Mouse (Mus musculus) Patski (cell line): ENCODE measurements at regions not wholly inside any gene's neighbourhood (a gene's known extent, or its start where the extent isn't known, plus 50 kb on each side); places are given as distances from the start of the nearest gene placed in this dataset.
A peak's percentile ranks its signal among the peaks of the same experiment; 100 is the strongest.

ENCODE experiments used
- ATAC-seq: fragments of 100-300 bp; one replicate; pipeline ENCODE4 v1.8.0; 2021
- CTCF ChIA-PET: fragments of 350-600 bp; sonication (Branson Sonifier 250); formaldehyde crosslinking; loops from one replicate; lab custom pipeline; 2022; ENCODE audit warnings: inconsistent platforms; lab: Charles Lee
- POLR2A ChIA-PET: fragments of 350-600 bp; sonication (Branson Sonifier 250); formaldehyde crosslinking; loops from one replicate; lab custom pipeline; 2022; ENCODE audit warnings: antibody characterized with exemption, inconsistent platforms; lab: Charles Lee
- DNase-seq: peaks from one replicate; pipeline ENCODE4 v3.0.0-alpha.2; 2011; ENCODE audit warnings: low read depth, low spot score
- H3K27me3 ChIP-seq: fragments of 371-371 bp; one replicate; pipeline ENCODE4 v1.5.1; 2021
- CTCF ChIP-seq: fragments of 100-300 bp; IDR thresholded peaks from one replicate; pipeline ENCODE4 v1.5.1; 2021
- in situ Hi-C: fragments of 300-500 bp; cut with MboI; formaldehyde crosslinking; loops from 3 replicates; pipeline ENCODE4 v1.11.1; 2018; ENCODE audit warnings: low pct_unique_long_range_greater_than_20kb, mixed read lengths

DNA sequence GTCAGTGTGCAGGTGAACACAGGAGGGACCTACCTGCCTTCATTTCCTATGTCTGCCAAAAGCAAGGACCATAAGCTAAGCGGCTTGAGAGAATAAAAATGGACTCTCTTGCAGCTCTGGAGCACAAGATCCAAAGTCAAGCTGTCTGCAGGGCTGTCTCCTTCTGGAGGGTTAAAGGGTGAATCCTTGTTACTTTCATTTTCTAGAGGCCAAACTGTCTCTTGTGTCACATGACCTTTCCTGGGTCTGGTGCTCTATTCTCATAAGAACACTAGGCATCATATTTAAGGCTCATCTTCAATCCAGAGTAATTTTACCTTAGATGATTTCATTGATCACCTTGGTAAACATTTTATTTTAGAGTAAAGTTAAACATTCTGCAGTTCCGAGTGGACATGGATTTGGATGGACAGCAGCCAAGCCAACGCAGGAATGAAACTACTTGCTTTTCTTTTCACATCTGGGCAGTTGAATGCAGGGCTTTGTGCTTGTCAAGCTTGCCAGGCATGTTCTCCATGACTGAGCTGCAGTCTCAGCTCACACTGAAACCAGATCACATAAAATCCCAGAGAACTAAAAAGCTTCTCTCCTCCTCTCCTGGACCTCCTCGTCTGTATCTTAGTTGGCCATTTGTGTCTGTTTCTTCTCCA lies 180.8 kb downstream of the Cd83 start:
- in situ Hi-C loops, result loop anchor here (5.0 kb wide), 1 partner anchor 98 kb away; no protein-coding TSS in a partner anchor
- no peak for TF ChIP-seq CTCF
- ChIA-PET CTCF (interaction anchor here (1.0 kb wide), 1 partner anchor 18 kb away, joined by 3 read pairs; no protein-coding TSS in a partner anchor), POLR2A (no interaction called here)
- H3K27me3 ChIP-seq, result no peaks in the 10 kb centered on the region
- ATAC-seq, result no peak
- no peak for DNase-seq

DNA sequence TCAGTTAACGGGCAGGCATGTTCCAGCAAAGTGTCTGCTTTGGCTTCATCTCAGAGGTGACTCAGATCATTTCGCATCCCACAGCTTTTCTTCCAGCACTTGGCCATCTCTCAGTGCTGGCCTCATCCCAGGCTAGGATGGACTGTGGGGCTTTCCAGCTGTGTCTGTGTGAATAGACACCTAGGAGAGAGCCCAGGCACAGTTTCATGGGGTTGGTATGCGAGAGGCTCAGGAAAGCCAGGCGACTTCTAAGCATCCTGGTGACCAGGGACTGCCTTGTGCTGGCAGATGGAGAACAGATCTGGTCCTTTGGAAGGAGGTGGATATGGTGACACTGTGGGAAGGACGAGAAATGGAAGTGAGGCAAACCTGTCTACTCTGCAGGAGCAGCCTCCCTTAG lies 182.9 kb downstream of the Cd83 start:
- TF ChIP-seq CTCF, result no peak
- H3K27me3 ChIP-seq, result no peaks in the 10 kb centered on the region
- CTCF ChIA-PET, result no interaction called here
- in situ Hi-C loops, result loop anchor here (5.0 kb wide), 1 partner anchor 100 kb away; no protein-coding TSS in a partner anchor
- DNase-seq (no peak), ATAC-seq (no peak)
- POLR2A ChIA-PET, result no interaction called here

DNA sequence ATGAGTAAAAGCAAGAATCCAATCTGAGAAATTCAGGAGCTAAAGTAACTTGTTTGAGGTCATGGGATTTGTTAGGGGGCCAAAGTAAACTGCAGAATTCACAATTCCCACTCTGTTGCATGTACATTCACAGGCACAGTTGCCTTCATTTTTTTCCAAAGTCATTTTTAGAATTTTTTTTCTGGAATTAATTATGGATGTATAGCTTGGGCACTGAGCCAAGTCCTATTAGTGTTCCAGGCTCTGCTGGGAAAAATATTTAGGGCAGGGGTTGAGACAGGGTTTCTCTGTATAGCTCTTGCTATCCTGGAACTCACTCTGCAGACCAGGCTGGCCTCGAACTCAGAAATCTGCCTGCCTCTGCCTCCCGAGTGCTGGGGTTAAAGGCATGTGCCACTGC lies 188.3 kb downstream of the Cd83 start:
- DNase-seq (no peak), ATAC-seq (no peak)
- ChIA-PET POLR2A (no interaction called here), CTCF (no interaction called here)
- in situ Hi-C loops, result no loop called here
- no peaks in the 10 kb centered on the region for H3K27me3 ChIP-seq
- no peak for TF ChIP-seq CTCF

DNA sequence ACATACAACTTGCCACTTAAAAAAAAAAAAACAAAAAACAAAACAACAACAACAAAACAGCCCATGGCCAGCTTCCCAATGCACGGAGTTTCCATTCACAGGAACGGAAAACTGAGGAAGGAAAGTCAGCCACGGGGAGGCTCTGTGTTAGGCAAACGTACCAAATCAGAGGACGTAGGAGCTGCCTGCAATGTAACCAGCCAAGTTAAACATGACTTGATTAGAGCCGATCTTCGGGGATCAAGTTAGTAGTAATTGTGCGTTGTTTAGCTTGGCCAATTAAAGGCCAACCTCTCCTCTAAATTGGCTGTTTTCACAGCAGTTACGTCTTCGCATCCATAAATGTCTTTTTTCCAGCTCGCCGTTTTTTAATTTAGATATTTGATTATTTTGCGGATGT lies 190.7 kb downstream of the Cd83 start:
- POLR2A ChIA-PET, result interaction anchor here (0.5 kb wide), 1 partner anchor 134 kb away, joined by 3 read pairs; no protein-coding TSS in a partner anchor
- TF ChIP-seq CTCF, result no peak
- no peak for ATAC-seq
- CTCF ChIA-PET, result no interaction called here
- in situ Hi-C loops, result no loop called here
- no peak for DNase-seq
- H3K27me3 ChIP-seq, result no peaks in the 10 kb centered on the region

DNA sequence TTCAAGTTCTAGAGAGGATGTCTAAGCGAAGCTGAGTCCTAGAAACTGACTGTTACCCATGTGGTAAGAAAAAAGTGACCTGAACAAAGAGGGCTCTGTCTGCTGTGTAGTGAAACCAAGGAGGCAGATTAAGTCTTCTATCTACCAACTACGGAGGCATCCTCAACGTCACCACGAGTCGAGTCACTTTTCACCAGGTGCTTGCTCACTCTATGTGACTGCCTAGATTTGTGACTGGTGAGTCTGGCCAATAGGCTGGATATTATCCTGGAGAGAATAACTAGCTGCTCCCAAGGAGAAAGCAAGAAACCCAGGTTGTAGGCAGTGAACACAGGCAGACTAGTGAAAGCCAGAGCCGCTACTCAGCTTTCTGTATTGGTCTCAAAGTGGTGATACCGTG lies 191.2 kb downstream of the Cd83 start:
- CTCF ChIA-PET, result no interaction called here
- DNase-seq (no peak), ATAC-seq (no peak)
- TF ChIP-seq CTCF, result no peak
- in situ Hi-C loops, result no loop called here
- H3K27me3 ChIP-seq, result no peaks in the 10 kb centered on the region
- POLR2A ChIA-PET, result no interaction called here

DNA sequence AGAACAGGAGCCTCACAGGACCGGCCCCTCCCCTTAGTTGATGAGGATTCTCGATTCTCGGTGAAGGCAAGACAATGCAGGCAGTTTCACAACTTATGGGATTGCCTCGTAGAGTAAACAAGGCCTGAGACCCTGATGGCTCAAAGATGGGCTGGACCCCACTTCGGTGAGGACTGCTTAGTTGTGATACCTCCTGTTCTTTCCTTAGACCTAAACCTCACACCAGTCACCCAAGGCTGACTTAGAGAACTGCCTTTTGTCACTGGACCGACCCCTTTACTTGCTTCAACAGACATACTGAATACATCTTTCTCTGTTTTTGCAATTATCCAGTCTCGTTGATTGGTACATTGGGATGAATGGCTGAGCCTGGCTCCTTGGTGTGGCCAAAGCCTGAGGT lies 192.1 kb downstream of the Cd83 start:
- CTCF ChIA-PET, result no interaction called here

DNA sequence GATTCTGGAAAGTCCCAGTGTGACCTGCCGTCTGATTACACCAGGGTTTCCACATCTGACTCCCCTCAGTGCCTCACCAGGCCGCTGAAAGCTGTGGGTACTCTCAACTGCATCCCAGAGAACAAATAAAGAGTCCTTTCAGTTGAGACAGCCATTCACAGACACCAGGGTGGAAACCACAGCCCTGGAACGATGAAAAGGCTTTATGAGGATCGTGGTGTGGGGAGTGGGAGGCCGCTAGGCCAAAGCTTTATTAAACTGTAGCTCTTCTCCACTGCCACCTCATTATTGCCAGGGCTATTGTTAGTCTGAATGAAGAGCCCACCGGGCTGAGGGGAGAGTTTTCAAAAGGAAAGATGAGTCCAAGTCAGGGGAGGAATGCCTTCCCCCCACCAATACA lies 202.8 kb downstream of the Cd83 start:
- DNase-seq, result no peak
- no peak for TF ChIP-seq CTCF
- POLR2A ChIA-PET, result no interaction called here
- in situ Hi-C loops, result no loop called here
- H3K27me3 ChIP-seq, result no peaks in the 10 kb centered on the region
- ATAC-seq, result no peak
- CTCF ChIA-PET, result no interaction called here

More for the DNA sequence above, 192.1 kb downstream of the Cd83 start:
- DNase-seq (no peak), ATAC-seq (no peak)
- in situ Hi-C loops, result no loop called here
- POLR2A ChIA-PET, result no interaction called here
- no peak for TF ChIP-seq CTCF
- no peaks in the 10 kb centered on the region for H3K27me3 ChIP-seq

DNA sequence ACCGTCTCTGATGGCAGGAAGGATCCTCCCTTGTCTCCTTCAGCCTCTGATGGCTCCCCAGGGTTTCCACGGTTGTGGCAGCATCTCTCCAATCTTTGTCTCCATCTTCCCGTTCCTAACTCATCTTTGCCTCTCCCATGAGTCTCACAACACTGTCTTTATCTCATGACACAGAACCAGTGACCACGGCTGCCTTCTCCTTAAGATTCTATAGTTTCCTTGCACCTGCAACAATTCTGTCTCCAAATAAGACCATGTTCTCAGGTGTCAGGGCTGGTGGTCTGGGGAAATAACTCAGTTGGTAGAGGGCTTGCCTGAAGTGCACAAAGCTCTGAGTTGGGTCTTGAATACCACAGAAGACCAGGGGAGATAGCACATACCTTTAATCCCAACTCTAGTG lies 203.8 kb downstream of the Cd83 start:
- no peaks in the 10 kb centered on the region for H3K27me3 ChIP-seq
- ATAC-seq (no peak), DNase-seq (no peak)
- ChIA-PET CTCF (interaction anchor here (1.0 kb wide), 1 partner anchor 9 kb away, joined by 3 read pairs; no protein-coding TSS in a partner anchor), POLR2A (no interaction called here)
- no peak for TF ChIP-seq CTCF
- in situ Hi-C loops, result no loop called here

DNA sequence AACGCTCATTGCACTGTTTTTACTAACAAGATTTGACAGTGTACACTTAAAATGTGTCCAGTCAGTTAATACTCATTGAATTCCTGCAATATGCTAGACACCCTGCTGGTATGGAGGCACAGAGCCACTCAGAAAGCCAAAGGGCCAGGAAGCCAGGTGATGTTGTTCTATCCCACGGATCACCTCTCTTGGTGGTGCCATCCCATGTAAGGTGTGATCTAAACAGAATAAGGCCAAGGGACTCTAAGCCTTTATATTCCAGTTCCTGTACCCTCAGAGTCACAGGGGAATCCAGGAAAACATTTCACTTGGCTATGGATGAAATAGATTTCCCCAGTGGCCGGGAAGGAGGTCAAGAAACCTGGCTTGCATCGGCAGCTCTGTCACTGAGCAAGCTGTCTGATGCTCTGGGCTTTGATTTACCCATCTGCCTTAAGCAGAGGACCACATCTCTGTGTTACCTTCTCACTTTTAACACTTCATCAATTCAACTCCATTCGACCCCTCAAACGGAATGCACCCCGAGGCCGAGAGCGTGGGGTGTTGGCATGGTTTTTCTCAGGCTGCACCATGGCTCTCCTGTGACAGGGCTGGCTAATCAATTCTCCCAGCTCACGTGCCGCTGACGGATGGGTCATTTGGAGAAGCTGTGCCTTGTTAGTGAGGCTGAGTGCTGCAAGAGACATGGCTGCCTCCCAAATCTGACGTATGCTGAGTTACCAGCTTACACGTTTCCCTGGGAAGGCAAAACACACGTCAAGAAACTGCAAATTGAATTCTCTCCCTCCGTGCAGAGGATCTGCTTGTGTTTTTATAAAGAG lies 205.9 kb downstream of the Cd83 start:
- POLR2A ChIA-PET, result no interaction called here
- no peak for TF ChIP-seq CTCF
- in situ Hi-C loops, result no loop called here
- DNase-seq (no peak), ATAC-seq (no peak)
- CTCF ChIA-PET, result no interaction called here
- no peaks in the 10 kb centered on the region for H3K27me3 ChIP-seq

DNA sequence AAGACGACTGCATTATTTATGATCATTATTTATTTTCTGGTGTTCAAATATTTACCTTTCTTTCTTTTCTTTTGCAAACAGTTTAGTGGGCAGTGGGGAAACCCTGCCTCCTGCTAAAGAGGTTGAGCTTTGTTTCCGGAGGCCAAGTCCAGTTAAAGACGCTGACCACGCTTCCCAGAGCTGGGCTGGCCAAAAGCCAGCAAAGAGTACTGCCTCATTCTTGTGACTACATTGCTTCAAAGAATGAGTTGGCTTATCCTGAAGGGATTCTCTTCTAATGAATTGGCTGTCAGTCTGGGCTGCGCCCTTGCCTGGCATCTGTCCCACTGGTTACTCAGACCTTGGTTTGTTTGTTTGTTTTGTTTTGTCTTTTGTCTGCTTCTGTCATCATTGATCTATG lies 207.2 kb downstream of the Cd83 start:
- no peaks in the 10 kb centered on the region for H3K27me3 ChIP-seq
- ChIA-PET CTCF (no interaction called here), POLR2A (no interaction called here)
- peak; percentile 96 for DNase-seq
- in situ Hi-C loops, result no loop called here
- TF ChIP-seq CTCF, result no peak
- no peak for ATAC-seq

DNA sequence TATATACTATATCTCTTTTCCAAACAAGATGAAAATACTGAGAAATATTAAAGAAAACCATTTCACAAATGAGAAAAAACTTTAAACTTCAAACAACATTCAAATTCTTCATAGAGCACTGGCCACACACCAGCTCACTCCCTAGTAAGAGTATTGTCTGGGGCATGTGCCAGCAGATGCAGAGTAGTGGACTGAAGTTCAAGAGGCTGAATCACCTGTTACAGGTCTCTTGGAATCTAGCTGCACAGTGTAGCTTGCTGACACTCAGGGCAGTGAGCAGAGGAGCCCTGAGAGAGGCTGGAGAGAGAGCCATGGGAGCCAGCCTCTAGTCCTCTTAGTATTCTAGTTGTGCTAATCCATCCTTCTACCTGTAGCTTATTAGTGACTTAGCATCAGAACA lies 208.4 kb downstream of the Cd83 start:
- ATAC-seq, result no peak
- TF ChIP-seq CTCF, result no peak
- POLR2A ChIA-PET, result no interaction called here
- H3K27me3 ChIP-seq, result no peaks in the 10 kb centered on the region
- in situ Hi-C loops, result no loop called here
- DNase-seq, result no peak
- CTCF ChIA-PET, result no interaction called here
